Mouse (Mus musculus) CH12.LX (cell line): ENCODE measurements around the gene Fkbp6. TPM values are rescaled to one million over a fixed set of nuclear protein-coding genes. Genes with fewer than 3 reads are reported as not detected.

Experiments
- DNase-seq: peaks from one replicate; pipeline ENCODE4 v3.0.0-alpha.2; 2013; ENCODE audit errors: extremely low read depth
- H3K27ac ChIP-seq: 2 replicates; pipeline ENCODE4 v1.5.1; 2012; ENCODE audit warnings: low read depth, mild to moderate bottlenecking, control low read depth, moderate library complexity; ENCODE audit not compliant: insufficient read depth
- H3K27me3 ChIP-seq: replicated peaks from 2 replicates; pipeline ENCODE3; 2012; ENCODE audit warnings: inconsistent platforms
- H3K36me3 ChIP-seq, 2 experiments: replicated peaks in 1 of 2; 2 replicates each; pipeline versions ENCODE3 to v1.6.1; 2012; ENCODE audit warnings: inconsistent platforms in 1 of 2, low read length in 1 of 2, mild to moderate bottlenecking in 1 of 2, mixed read lengths in 1 of 2, moderate library complexity in 1 of 2; ENCODE audit not compliant: control insufficient read depth in 1 of 2, insufficient read depth in 1 of 2
- H3K4me1 ChIP-seq, 2 experiments: 2 replicates each; pipeline ENCODE4 v1.6.1; 2012; ENCODE audit warnings: inconsistent platforms in 1 of 2, moderate library complexity in 1 of 2; ENCODE audit not compliant: insufficient read depth in 2 of 2, control insufficient read depth in 1 of 2
- H3K4me2 ChIP-seq: 2 replicates; pipeline ENCODE4 v1.6.1; 2012; ENCODE audit warnings: low read depth, mild to moderate bottlenecking, control low read depth; ENCODE audit not compliant: poor library complexity, insufficient read depth, severe bottlenecking
- H3K4me3 ChIP-seq, 3 experiments: fragments of 150-350 bp in 1 of 3; sonication (generic) in 1 of 3; replicated peaks in 1 of 3; 2 replicates each; pipeline versions ENCODE3 to v1.5.1; 2011 to 2012; ENCODE audit warnings: low read depth in 2 of 3, low read length in 2 of 3, mild to moderate bottlenecking in 2 of 3, moderate library complexity in 2 of 3, control low read depth in 1 of 3, improper control_type of control experiment in 1 of 3, inconsistent platforms in 1 of 3, mixed read lengths in 1 of 3; ENCODE audit not compliant: poor library complexity in 1 of 3
- H3K79me2 ChIP-seq: replicated peaks from 2 replicates; pipeline ENCODE4 v1.6.1; 2012; ENCODE audit warnings: mild to moderate bottlenecking, moderate library complexity; ENCODE audit not compliant: control insufficient read depth, poor library complexity, insufficient read depth, severe bottlenecking; ENCODE audit errors: extremely low read depth
- H3K9ac ChIP-seq: 2 replicates; pipeline ENCODE4 v1.6.1; 2012; ENCODE audit warnings: low read depth, mild to moderate bottlenecking, control low read depth, moderate library complexity; ENCODE audit not compliant: insufficient read depth
- H3K9me3 ChIP-seq: replicated peaks from 2 replicates; pipeline ENCODE3; 2012; ENCODE audit warnings: low read length, inconsistent platforms, mixed read lengths
- BHLHE40 ChIP-seq: IDR thresholded peaks from 2 replicates; pipeline ENCODE4 v1.6.1; 2011; ENCODE audit warnings: mild to moderate bottlenecking, low read depth, low read length, improper control_type of control experiment
- CHD1 ChIP-seq: IDR thresholded peaks from 2 replicates; pipeline ENCODE4 v1.6.1; 2012; ENCODE audit warnings: low read depth, low read length, improper control_type of control experiment, inconsistent platforms
- CHD2 ChIP-seq: IDR thresholded peaks from 2 replicates; pipeline ENCODE4 v1.6.1; 2011; ENCODE audit warnings: low read length, improper control_type of control experiment
- CTCF ChIP-seq, 2 experiments: IDR thresholded peaks in 1 of 2; conservative IDR thresholded peaks in 1 of 2; 2 replicates each; pipeline ENCODE4 v1.5.1; 2011 to 2012; ENCODE audit warnings: low read depth in 2 of 2, low read length in 2 of 2, improper control_type of control experiment in 1 of 2, inconsistent platforms in 1 of 2, mild to moderate bottlenecking in 1 of 2, moderate library complexity in 1 of 2
- E2F4 ChIP-seq: IDR thresholded peaks from 2 replicates; pipeline ENCODE4 v1.6.1; 2011; ENCODE audit warnings: low read depth, low read length, improper control_type of control experiment; ENCODE audit not compliant: insufficient replicate concordance
- ELF1 ChIP-seq: IDR thresholded peaks from 2 replicates; pipeline ENCODE4 v1.6.1; 2014; ENCODE audit warnings: low read depth, mild to moderate bottlenecking, inconsistent platforms, low read length, improper control_type of control experiment
- ETS1 ChIP-seq: conservative IDR thresholded peaks from 2 replicates; pipeline ENCODE4 v1.6.1; 2012; ENCODE audit warnings: low read depth, mild to moderate bottlenecking, inconsistent platforms, low read length, improper control_type of control experiment, moderate library complexity
- JUND ChIP-seq: conservative IDR thresholded peaks from 2 replicates; pipeline ENCODE4 v1.6.1; 2011; ENCODE audit warnings: low read depth, low read length, improper control_type of control experiment
- KAT2A ChIP-seq: IDR thresholded peaks from 2 replicates; pipeline ENCODE4 v1.6.1; 2012; ENCODE audit warnings: low read length, improper control_type of control experiment, inconsistent platforms; ENCODE audit not compliant: insufficient replicate concordance
- MAZ ChIP-seq: IDR thresholded peaks from 2 replicates; pipeline ENCODE4 v1.6.1; 2012; ENCODE audit warnings: low read depth, mild to moderate bottlenecking, inconsistent platforms, low read length, improper control_type of control experiment, moderate library complexity
- MEF2A ChIP-seq: IDR thresholded peaks from 2 replicates; pipeline ENCODE4 v1.6.1; 2014; ENCODE audit warnings: low read depth, mild to moderate bottlenecking, inconsistent platforms, low read length, improper control_type of control experiment, borderline replicate concordance
- MXI1 ChIP-seq: IDR thresholded peaks from 2 replicates; pipeline ENCODE4 v1.6.1; 2011; ENCODE audit warnings: mild to moderate bottlenecking, low read depth, low read length, improper control_type of control experiment
- NELFE ChIP-seq: IDR thresholded peaks from 2 replicates; pipeline ENCODE4 v1.6.1; 2011; ENCODE audit warnings: low read depth, low read length, improper control_type of control experiment
- NRF1 ChIP-seq: IDR thresholded peaks from 2 replicates; pipeline ENCODE4 v1.6.1; 2014; ENCODE audit warnings: low read depth, mild to moderate bottlenecking, inconsistent platforms, low read length, improper control_type of control experiment, moderate library complexity
- PAX5 ChIP-seq: IDR thresholded peaks from 2 replicates; pipeline ENCODE4 v1.6.1; 2012; ENCODE audit warnings: low read length, inconsistent platforms, mixed read lengths
- POLR2A ChIP-seq: IDR thresholded peaks from 2 replicates; pipeline ENCODE4 v1.6.1; 2011; ENCODE audit warnings: low read depth, mild to moderate bottlenecking, improper control_type of control experiment, low read length
- RCOR1 ChIP-seq: conservative IDR thresholded peaks from 2 replicates; pipeline ENCODE4 v1.6.1; 2012; ENCODE audit warnings: low read depth, mild to moderate bottlenecking, inconsistent platforms, low read length, improper control_type of control experiment
- TBP ChIP-seq: conservative IDR thresholded peaks from 2 replicates; pipeline ENCODE4 v1.6.1; 2011; ENCODE audit warnings: low read depth, low read length, improper control_type of control experiment
- ZKSCAN1 ChIP-seq: IDR thresholded peaks from 2 replicates; pipeline ENCODE4 v1.6.1; 2012; ENCODE audit warnings: low read depth, inconsistent platforms, low read length, improper control_type of control experiment, borderline replicate concordance
- ZMIZ1 ChIP-seq: IDR thresholded peaks from 2 replicates; pipeline ENCODE4 v1.6.1; 2012; ENCODE audit warnings: low read depth, mild to moderate bottlenecking, inconsistent platforms, low read length, improper control_type of control experiment
- ZNF384 ChIP-seq: IDR thresholded peaks from 2 replicates; pipeline ENCODE4 v1.6.1; 2012; ENCODE audit warnings: low read depth, low read length, improper control_type of control experiment, inconsistent platforms
- dilution Hi-C: fragments of 300-500 bp; cut with MboI; formaldehyde crosslinking; loops from 2 replicates; pipeline ENCODE4 v1.14.3; 2020; ENCODE audit warnings: low sequenced_read_pairs; ENCODE audit not compliant: extremely low pct_unique_long_range_greater_than_20kb, extremely low pct_ligation_motif_present
- in situ Hi-C: fragments of 300-500 bp; cut with MboI; formaldehyde crosslinking; loops from 3 replicates; pipeline ENCODE4 v1.14.3; 2019; ENCODE audit warnings: low sequenced_read_pairs, low pct_ligation_motif_present, low pct_unique_long_range_greater_than_20kb, mixed read lengths
- polyA plus RNA-seq: library from polyadenylated mRNA; unstranded; fragments of >175 nt; gene quantifications from 2 replicates; pipeline ENCODE4 v1.2.1, GENCODE M21; 2012; ENCODE audit warnings: low read depth; ENCODE audit not compliant: insufficient read length
- total RNA-seq, 2 experiments: library from RNA; depleted of rRNA; stranded (reverse); fragments of 300-350 nt in 1 of 2; fragments of >200 nt in 1 of 2; gene quantifications; 2 replicates each; pipeline ENCODE4 v1.2.3; 2012 to 2014

The Fkbp6 gene
- total and polyA plus RNA-seq, 3 experiments = not detected

GRCm38 (mm10) chr5:135301916-135302315 lies 47.9 kb downstream of the Fkbp6 start:
- H3K27me3 ChIP-seq = peaks cover 75% of the 10 kb centered on the region

GRCm38 (mm10) chr5:135292001-135292400 lies 57.8 kb downstream of the Fkbp6 start:
- no peak for DNase-seq
- Histone ChIP-seq H3K4me3 (no peak overlapping the region), H3K9me3 (peaks cover 12% of the 10 kb centered on the region), H3K27me3 (peaks cover 55% of the 10 kb centered on the region), H3K9ac (no peak overlapping the region), H3K27ac (no peak overlapping the region), H3K36me3 (no peaks in the 10 kb centered on the region), H3K79me2 (no peaks in the 10 kb centered on the region), H3K4me1 (no peaks in the 10 kb centered on the region), H3K4me2 (no peak overlapping the region)
- no peak for TF ChIP-seq CTCF (conservative IDR thresholded peaks at IDR 0.05 in 1 of 2, IDR thresholded peaks at IDR 0.05 in 1 of 2; ENCODE audit: low read depth in 2 of 2, low read length in 2 of 2)
- TF ChIP-seq MEF2A = no peak
- no peak for TF ChIP-seq BHLHE40
- in situ Hi-C loops (no loop called here), dilution Hi-C loops (no loop called here)

More at GRCm38 (mm10) chr5:135301916-135302315, 47.9 kb downstream of the Fkbp6 start:
- H3K4me2 ChIP-seq = no peak overlapping the region
- no peaks in the 10 kb centered on the region for H3K36me3 ChIP-seq
- no peak overlapping the region for H3K27ac ChIP-seq
- in situ Hi-C loops = no loop called here
- no peaks in the 10 kb centered on the region for H3K79me2 ChIP-seq
- no peak overlapping the region for H3K9ac ChIP-seq
- no peaks in the 10 kb centered on the region for H3K4me1 ChIP-seq
- DNase-seq = no peak
- dilution Hi-C loops = no loop called here
- no peaks in the 10 kb centered on the region for H3K9me3 ChIP-seq
- TF ChIP-seq NRF1 = no peak
- TF ChIP-seq PAX5 = no peak
- TF ChIP-seq TBP = no peak
- TF ChIP-seq CHD1 = no peak
- no peak for TF ChIP-seq ETS1
- TF ChIP-seq RCOR1 = no peak
- TF ChIP-seq ZKSCAN1 = no peak
- no peak for TF ChIP-seq CHD2
- no peak for TF ChIP-seq NELFE
- no peak for TF ChIP-seq E2F4
- TF ChIP-seq POLR2A = no peak
- no peak for TF ChIP-seq ELF1
- no peak for TF ChIP-seq MXI1
- TF ChIP-seq ZNF384 = no peak
- no peak for TF ChIP-seq MAZ
- TF ChIP-seq JUND = no peak
- TF ChIP-seq CTCF (conservative IDR thresholded peaks at IDR 0.05 in 1 of 2, IDR thresholded peaks at IDR 0.05 in 1 of 2; ENCODE audit: low read depth in 2 of 2, low read length in 2 of 2) = no peak
- TF ChIP-seq KAT2A = no peak
- no peak for TF ChIP-seq ZMIZ1
- H3K4me3 ChIP-seq = no peak overlapping the region
